8 mouse cellular contexts compared by ENCODE assay signal in genomic region chr7:35215225-35215624, GRCm38 (mm10). TPM values are rescaled to one million over a fixed set of nuclear protein-coding genes. Genes with fewer than 3 reads are reported as not detected.
DNase-seq lines count a peak whose midpoint lies in the region; ATAC-seq and TF ChIP-seq lines count a peak whose summit lies in the region.

Lrp3 (minus strand) TSS chr7:35215498.

- intact Hi-C loops in heart, postnatal 14 days (cut with DNase I): no loop called here

- H3K4me3 ChIP-seq in forebrain, embryonic 14.5 days (ENCODE audit: low read depth, low read length): peak within 1 kb of the TSS; percentile 79
- H3K4me3 ChIP-seq in layer of hippocampus, adult 2 months: peak within 1 kb of the TSS; percentile 68

- TF ChIP-seq CTCF in layer of hippocampus, adult 2 months (conservative IDR thresholded peaks at IDR 0.05): no peak

- peak; percentile 12 for DNase-seq in CD4-positive helper T cell, adult 2 months (ENCODE audit: low read depth, low spot score)
- peak; percentile 80 for DNase-seq in forebrain, embryonic 14.5 days (ENCODE audit: low spot score)
- peak; percentile 82 to 83 for DNase-seq in heart, postnatal 14 days
- DNase-seq in layer of hippocampus, adult 2 months (ENCODE audit: low spot score in 2 of 2): peak; percentile 50 to 66
- DNase-seq in lung, adult 18-20 months: peak; percentile 64 to 70
- DNase-seq in ovary, postnatal 14 days (ENCODE audit: low spot score): peak; percentile 68

- peak within 1 kb of the TSS; percentile 73 for H3K4me2 ChIP-seq in forebrain, embryonic 14.5 days (ENCODE audit: low read length)

- no peaks in the 10 kb centered on the region for H3K27me3 ChIP-seq in forebrain, embryonic 14.5 days (replicated peaks; ENCODE audit: control insufficient read depth, insufficient read depth, low read length)

- peak; percentile 84 for ATAC-seq in cerebellum, adult (ENCODE audit: insufficient number of reproducible peaks, low FRiP score, low TSS enrichment)
- ATAC-seq in forebrain, embryonic 14.5 days: peak; percentile 92
- no peak for ATAC-seq in CD4-positive, CD25-positive, alpha-beta regulatory T cell, adult 4 months

- 0% methylated on average over 22 of the region's 53 CpGs for WGBS in forebrain, embryonic 14.5 days

- peaks cover 14% of the 10 kb centered on the region for H3K4me1 ChIP-seq in forebrain, embryonic 14.5 days (ENCODE audit: control insufficient read depth, insufficient read depth, low read length)

- peak within 1 kb of the TSS; percentile 88 for H3K27ac ChIP-seq in forebrain, embryonic 14.5 days (ENCODE audit: low read depth, low read length)
- H3K27ac ChIP-seq in layer of hippocampus, adult 2 months: peak within 1 kb of the TSS; percentile 93

- H3K9me3 ChIP-seq in forebrain, embryonic 14.5 days (replicated peaks; ENCODE audit: control insufficient read depth, low read length): no peaks in the 10 kb centered on the region

- H3K9ac ChIP-seq in forebrain, embryonic 14.5 days (ENCODE audit: low read length): peak within 1 kb of the TSS; percentile 96

- H3K36me3 ChIP-seq in forebrain, embryonic 14.5 days (ENCODE audit: control insufficient read depth, insufficient read depth, low read length): peaks cover 22% of the 10 kb centered on the region

RNA-seq across cellular contexts. Expression of gene Lrp3, which starts in this region (rescaled TPM):
- polyA plus RNA-seq in forebrain, embryonic 14.5 days (2014; fragmentation: Nextera tagmentation; extraction: Ambion mirVana): 21.4 and 22.3 TPM in 2 replicates
- 1 to 10 TPM; 8.9 to 9.0 TPM for total RNA-seq in heart, postnatal 14 days (2021)
- 10 to 100 TPM; 73.2 to 76.7 TPM for total RNA-seq in layer of hippocampus, adult 2 months (2021)
- polyA plus RNA-seq in CD4-positive, CD25-positive, alpha-beta regulatory T cell, adult 4 months (2017; shearing (Covaris generic)): 1 to 10 TPM in 1 of 2 experiments, under 1 TPM in 1; 0.51 to 1.8 TPM

Comparison
In these comparisons a context has a peak if more than half of its experiments do, and no peak if none do; other contexts are left out.
1. RNA of gene Lrp3 (total RNA-seq): 73.2 to 76.7 TPM in layer of hippocampus, adult 2 months; 8.9 to 9.0 TPM in heart, postnatal 14 days; every median in the first group is over 4 times any median in the second.
2. DNase-seq: peak in every context shown above with its lines; median percentile 82 in heart, postnatal 14 days; 80 in forebrain, embryonic 14.5 days; 68 in ovary, postnatal 14 days; 67 in lung, adult 18-20 months; 58 in layer of hippocampus, adult 2 months; 12 in CD4-positive helper T cell, adult 2 months.